Mouse (Mus musculus): ENCODE results near the gene Cped1.

DNA sequence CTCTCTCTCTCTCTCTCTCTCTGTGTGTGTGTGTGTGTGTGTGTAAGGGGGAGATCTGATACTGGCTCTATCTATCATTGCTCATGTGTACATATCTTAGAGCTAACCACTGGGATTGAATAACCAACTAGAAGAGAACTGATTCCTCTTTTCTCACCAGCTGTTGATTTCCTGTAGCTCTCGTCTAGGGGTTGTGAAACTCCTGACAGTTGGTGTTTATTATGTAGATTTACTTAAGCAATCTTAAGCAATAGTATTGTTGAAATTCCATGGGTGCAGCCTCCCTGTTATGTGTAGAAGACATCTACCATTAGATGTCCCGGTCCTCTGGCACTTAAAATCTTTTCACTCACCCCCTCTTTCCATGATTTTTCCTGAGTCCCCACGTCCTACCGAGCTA lies 26.8 kb upstream of the Cped1 start:
- no peak for TF ChIP-seq EP300 (IDR thresholded peaks at IDR 0.05)
- no peak for TF ChIP-seq CTCF (IDR thresholded peaks at IDR 0.05)
